Mouse (Mus musculus) lung, postnatal 0 days (tissue): ENCODE results near the gene Smg6.

Experiments
- CTCF ChIP-seq: IDR thresholded peaks from 2 replicates; pipeline ENCODE4 v1.5.1; 2016; ENCODE audit warnings: antibody characterized with exemption, mild to moderate bottlenecking
- EP300 ChIP-seq: IDR thresholded peaks from 2 replicates; pipeline ENCODE4 v1.6.1; 2016; ENCODE audit warnings: antibody characterized with exemption, mild to moderate bottlenecking, control low read depth

- no peak for TF ChIP-seq CTCF
- TF ChIP-seq EP300 = no peak
These were observed 43.6 kb upstream of the Smg6 start for GRCm38 (mm10) chr11:74881979-74882378.
